Mouse (Mus musculus): Measurements from ENCODE around the gene Nts. TPM values are rescaled to one million over a fixed set of nuclear protein-coding genes. Genes with fewer than 3 reads are reported as not detected.
A peak's percentile ranks its signal among the peaks of the same experiment; 100 is the strongest.
"Not testable (repeated sequence)": the region's sequence is repeated elsewhere in the genome, so short reads cannot be mapped to it uniquely, and the experiment has no call there.

Gene Nts
- polyA plus RNA-seq, 1 experiment from 2014 or later = 0.12 TPM

- Histone ChIP-seq H3K9me3 (ENCODE audit: control insufficient read depth, low read length) (no peaks in the 10 kb centered on the region), H3K36me3 (ENCODE audit: control insufficient read depth, insufficient read depth, low read length) (no peaks in the 10 kb centered on the region), H3K4me1 (ENCODE audit: control insufficient read depth, insufficient read depth, low read length) (no peaks in the 10 kb centered on the region), H3K4me3 (ENCODE audit: low read depth, low read length) (no peak overlapping the region), H3K27me3 (ENCODE audit: control insufficient read depth, insufficient read depth, low read length) (no peaks in the 10 kb centered on the region), H3K9ac (ENCODE audit: low read length) (no peak overlapping the region), H3K4me2 (ENCODE audit: low read depth, severe bottlenecking) (no peak overlapping the region), H3K27ac (replicated peaks; ENCODE audit: low read depth, low read length) (no peak overlapping the region)
- WGBS = 90% methylated on average over 2 of the region's 2 CpGs
- ATAC-seq (ENCODE audit: insufficient number of reproducible peaks, low FRiP score, low TSS enrichment, low read depth) = no peak
- no peak for DNase-seq (ENCODE audit: low spot score)
Measured at GRCm38 (mm10) chr10:102469412-102469811, 20.9 kb downstream of the Nts start.

GRCm38 (mm10) chr10:102451756-102452155 lies 38.5 kb downstream of the Nts start:
- Histone ChIP-seq H3K9me3 (ENCODE audit: control insufficient read depth, low read length) (no peaks in the 10 kb centered on the region), H3K36me3 (ENCODE audit: control insufficient read depth, insufficient read depth, low read length) (no peaks in the 10 kb centered on the region), H3K27me3 (ENCODE audit: control insufficient read depth, insufficient read depth, low read length) (no peaks in the 10 kb centered on the region), H3K4me1 (ENCODE audit: control insufficient read depth, insufficient read depth, low read length) (no peaks in the 10 kb centered on the region), H3K4me2 (ENCODE audit: low read depth, severe bottlenecking) (no peak overlapping the region), H3K4me3 (ENCODE audit: low read depth, low read length) (no peak overlapping the region), H3K9ac (ENCODE audit: low read length) (no peak overlapping the region), H3K27ac (replicated peaks; ENCODE audit: low read depth, low read length) (no peak overlapping the region)
- DNase-seq (ENCODE audit: low spot score) = peak; percentile 77
- ATAC-seq (ENCODE audit: insufficient number of reproducible peaks, low FRiP score, low TSS enrichment, low read depth) = peak; percentile 56; the same call in 1 of the 2 replicates
- whole genome bisulfite sequencing = 12% methylated on average over 7 of the region's 7 CpGs

- Histone ChIP-seq H3K4me1 (ENCODE audit: control insufficient read depth, insufficient read depth, low read length) (no peaks in the 10 kb centered on the region), H3K27me3 (ENCODE audit: control insufficient read depth, insufficient read depth, low read length) (no peaks in the 10 kb centered on the region), H3K9me3 (ENCODE audit: control insufficient read depth, low read length) (no peaks in the 10 kb centered on the region), H3K27ac (replicated peaks; ENCODE audit: low read depth, low read length) (no peak overlapping the region), H3K36me3 (ENCODE audit: control insufficient read depth, insufficient read depth, low read length) (no peaks in the 10 kb centered on the region), H3K9ac (ENCODE audit: low read length) (no peak overlapping the region), H3K4me2 (ENCODE audit: low read depth, severe bottlenecking) (no peak overlapping the region), H3K4me3 (ENCODE audit: low read depth, low read length) (no peak overlapping the region)
- DNase-seq (ENCODE audit: low spot score) (peak; percentile 68), ATAC-seq (ENCODE audit: insufficient number of reproducible peaks, low FRiP score, low TSS enrichment, low read depth) (no peak)
- WGBS = 6% methylated on average over 7 of the region's 7 CpGs
Measured at GRCm38 (mm10) chr10:102449449-102449848, 40.8 kb downstream of the Nts start.

GRCm38 (mm10) chr10:102444912-102445556 lies 45.3 kb downstream of the Nts start:
- no peak overlapping the region for H3K27ac ChIP-seq (replicated peaks; ENCODE audit: low read depth, low read length)
- no peak for ATAC-seq (ENCODE audit: insufficient number of reproducible peaks, low FRiP score, low TSS enrichment, low read depth)
- no peaks in the 10 kb centered on the region for H3K36me3 ChIP-seq (ENCODE audit: control insufficient read depth, insufficient read depth, low read length)
- no peak overlapping the region for H3K4me2 ChIP-seq (ENCODE audit: low read depth, severe bottlenecking)
- H3K9ac ChIP-seq (ENCODE audit: low read length) = no peak overlapping the region
- H3K4me3 ChIP-seq (ENCODE audit: low read depth, low read length) = no peak overlapping the region
- WGBS = 31% methylated on average over 2 of the region's 2 CpGs
- H3K27me3 ChIP-seq (ENCODE audit: control insufficient read depth, insufficient read depth, low read length) = no peaks in the 10 kb centered on the region
- DNase-seq (ENCODE audit: low spot score) = no peak
- no peaks in the 10 kb centered on the region for H3K4me1 ChIP-seq (ENCODE audit: control insufficient read depth, insufficient read depth, low read length)
- H3K9me3 ChIP-seq (ENCODE audit: control insufficient read depth, low read length) = no peaks in the 10 kb centered on the region

GRCm38 (mm10) chr10:102435467-102435866 lies 54.8 kb downstream of the Nts start:
- DNase-seq (ENCODE audit: low spot score); H3K4me2 ChIP-seq (ENCODE audit: low read depth, severe bottlenecking); H3K27me3 ChIP-seq (ENCODE audit: control insufficient read depth, insufficient read depth, low read length); H3K9me3 ChIP-seq (ENCODE audit: control insufficient read depth, low read length); H3K4me3 ChIP-seq (ENCODE audit: low read depth, low read length); H3K4me1 ChIP-seq (ENCODE audit: control insufficient read depth, insufficient read depth, low read length); ATAC-seq (ENCODE audit: insufficient number of reproducible peaks, low FRiP score, low TSS enrichment, low read depth); H3K36me3 ChIP-seq (ENCODE audit: control insufficient read depth, insufficient read depth, low read length); H3K27ac ChIP-seq (replicated peaks; ENCODE audit: low read depth, low read length); H3K9ac ChIP-seq (ENCODE audit: low read length): not testable (repeated sequence)
- 45% methylated on average over 6 of the region's 6 CpGs for WGBS

GRCm38 (mm10) chr10:102435048-102435447 lies 55.2 kb downstream of the Nts start:
- ATAC-seq (ENCODE audit: insufficient number of reproducible peaks, low FRiP score, low TSS enrichment, low read depth) = peak; percentile 47; the same call in 1 of the 2 replicates
- not testable (repeated sequence) for H3K4me1 ChIP-seq (ENCODE audit: control insufficient read depth, insufficient read depth, low read length); H3K27ac ChIP-seq (replicated peaks; ENCODE audit: low read depth, low read length); H3K27me3 ChIP-seq (ENCODE audit: control insufficient read depth, insufficient read depth, low read length); H3K36me3 ChIP-seq (ENCODE audit: control insufficient read depth, insufficient read depth, low read length); H3K4me2 ChIP-seq (ENCODE audit: low read depth, severe bottlenecking); H3K9me3 ChIP-seq (ENCODE audit: control insufficient read depth, low read length); H3K9ac ChIP-seq (ENCODE audit: low read length); H3K4me3 ChIP-seq (ENCODE audit: low read depth, low read length)
- peak; percentile 63 for DNase-seq (ENCODE audit: low spot score)
- 8% methylated on average over 5 of the region's 7 CpGs for WGBS

Other genes starting within 250 kb of the Nts start
- gene Rassf9, start 21.7 kb upstream of the Nts start, polyA plus RNA-seq (2014; fragmentation: Nextera tagmentation; extraction: Ambion mirVana) = 4.5 and 5.7 TPM in 2 replicates

Measured in limb, embryonic 11.5 days (tissue).